Mouse (Mus musculus): ENCODE measurements around the gene Uggt1.

Uggt1 gene

GRCm38 (mm10) chr1:36121172-36121571 lies 123.3 kb downstream of the Uggt1 start:
- in situ Hi-C loops (cut with MboI; ENCODE audit: low sequenced_read_pairs), result no loop called here

- in situ Hi-C loops (cut with MboI; ENCODE audit: low sequenced_read_pairs), result no loop called here
Observed at GRCm38 (mm10) chr1:36119426-36119825, 125.1 kb downstream of the Uggt1 start.

- in situ Hi-C loops (cut with MboI; ENCODE audit: low sequenced_read_pairs), result no loop called here
Observed at GRCm38 (mm10) chr1:36118958-36119357, 125.6 kb downstream of the Uggt1 start.

GRCm38 (mm10) chr1:36118061-36118685 lies 126.3 kb downstream of the Uggt1 start:
- in situ Hi-C loops (cut with MboI; ENCODE audit: low sequenced_read_pairs), result no loop called here

GRCm38 (mm10) chr1:36116488-36116887 lies 128.0 kb downstream of the Uggt1 start:
- in situ Hi-C loops (cut with MboI; ENCODE audit: low sequenced_read_pairs), result no loop called here

GRCm38 (mm10) chr1:36114844-36115243 lies 129.7 kb downstream of the Uggt1 start:
- in situ Hi-C loops (cut with MboI; ENCODE audit: low sequenced_read_pairs), result no loop called here

- in situ Hi-C loops (cut with MboI; ENCODE audit: low sequenced_read_pairs), result no loop called here
Observed at GRCm38 (mm10) chr1:36113670-36114069, 130.8 kb downstream of the Uggt1 start.

GRCm38 (mm10) chr1:36112665-36113064 lies 131.9 kb downstream of the Uggt1 start:
- in situ Hi-C loops (cut with MboI; ENCODE audit: low sequenced_read_pairs), result no loop called here

- in situ Hi-C loops (cut with MboI; ENCODE audit: low sequenced_read_pairs), result no loop called here
Observed at GRCm38 (mm10) chr1:36109987-36110386, 134.5 kb downstream of the Uggt1 start.

GRCm38 (mm10) chr1:36105917-36106706 lies 138.4 kb downstream of the Uggt1 start:
- in situ Hi-C loops (cut with MboI; ENCODE audit: low sequenced_read_pairs), result no loop called here

- in situ Hi-C loops (cut with MboI; ENCODE audit: low sequenced_read_pairs), result no loop called here
Observed at GRCm38 (mm10) chr1:36100371-36100770, 144.1 kb downstream of the Uggt1 start.

- in situ Hi-C loops (cut with MboI; ENCODE audit: low sequenced_read_pairs), result no loop called here
Observed at GRCm38 (mm10) chr1:36098432-36098831, 146.1 kb downstream of the Uggt1 start.

- in situ Hi-C loops (cut with MboI; ENCODE audit: low sequenced_read_pairs), result no loop called here
Observed at GRCm38 (mm10) chr1:36095423-36096272, 148.9 kb downstream of the Uggt1 start.

- in situ Hi-C loops (cut with MboI; ENCODE audit: low sequenced_read_pairs), result no loop called here
Observed at GRCm38 (mm10) chr1:36093741-36094140, 150.8 kb downstream of the Uggt1 start.

- in situ Hi-C loops (cut with MboI; ENCODE audit: low sequenced_read_pairs), result no loop called here
Observed at GRCm38 (mm10) chr1:36091246-36091645, 153.3 kb downstream of the Uggt1 start.

- in situ Hi-C loops (cut with MboI; ENCODE audit: low sequenced_read_pairs), result no loop called here
Observed at GRCm38 (mm10) chr1:36090722-36091110, 153.8 kb downstream of the Uggt1 start.
